Mouse (Mus musculus) neural tube, embryonic 14.5 days (tissue): ENCODE measurements around the gene Pfkp. TPM values are rescaled to one million over a fixed set of nuclear protein-coding genes. Genes with fewer than 3 reads are reported as not detected.
A peak's percentile ranks its signal among the peaks of the same experiment; 100 is the strongest.

ENCODE experiments used
- ATAC-seq: fragments of 200-750 bp; cut with Nextera tagmentation; 2 replicates; pipeline ENCODE4 v1.8.0; 2017; ENCODE audit warnings: low read depth, mild to moderate bottlenecking, moderate TSS enrichment, moderate library complexity
- H3K27ac ChIP-seq: fragments of 300-500 bp; sonication (generic); 2 replicates; pipeline ENCODE4 v1.5.1; 2014; ENCODE audit warnings: low read depth, mild to moderate bottlenecking, control low read depth, low read length, moderate library complexity, mixed read lengths
- H3K27me3 ChIP-seq: fragments of 300-500 bp; sonication (generic); 2 replicates; pipeline ENCODE4 v1.6.1; 2014; ENCODE audit warnings: low read length; ENCODE audit not compliant: control insufficient read depth, insufficient read depth
- H3K36me3 ChIP-seq: fragments of 300-500 bp; sonication (generic); 2 replicates; pipeline ENCODE4 v1.6.1; 2014; ENCODE audit warnings: low read length, mixed read lengths; ENCODE audit not compliant: control insufficient read depth, insufficient read depth
- H3K4me1 ChIP-seq: fragments of 300-500 bp; sonication (generic); 2 replicates; pipeline ENCODE4 v1.6.1; 2014; ENCODE audit warnings: low read length; ENCODE audit not compliant: control insufficient read depth, insufficient read depth
- H3K4me2 ChIP-seq: fragments of 300-500 bp; sonication (generic); 2 replicates; pipeline ENCODE4 v1.6.1; 2014; ENCODE audit warnings: mild to moderate bottlenecking, low read depth, low read length, control low read depth
- H3K4me3 ChIP-seq: fragments of 300-500 bp; sonication (generic); 2 replicates; pipeline ENCODE4 v1.5.1; 2014; ENCODE audit warnings: low read depth, low read length, control low read depth, mixed read lengths
- H3K9ac ChIP-seq: fragments of 300-500 bp; sonication (generic); replicated peaks from 2 replicates; pipeline ENCODE4 v1.6.1; 2014; ENCODE audit warnings: low read depth, mild to moderate bottlenecking, control low read depth, low read length, mixed read lengths
- H3K9me3 ChIP-seq: fragments of 300-500 bp; sonication (generic); 2 replicates; pipeline ENCODE4 v1.6.1; 2016; ENCODE audit warnings: low read length; ENCODE audit not compliant: control insufficient read depth
- WGBS: fragments of 180-500 bp; shearing (Covaris S2); extraction: QIAGEN DNeasy Blood & Tissue Kit; methylation state at CpG from one replicate; pipeline ENCODE4 v1.1.7; 2014; 5-methylcytosine and 5-hydroxymethylcytosine counted together
- polyA plus RNA-seq: library from polyadenylated mRNA; unstranded; fragments of >200 nt; fragmentation: Nextera tagmentation; extraction: Ambion mirVana; gene quantifications from 2 replicates; pipeline ENCODE4 v1.2.1, GENCODE M21; 2014

The Pfkp gene
- polyA plus RNA-seq, 1 experiment from 2014 or later: 537 TPM

GRCm38 (mm10) chr13:6562409-6562808 is 86.2 kb downstream of the Pfkp start:
- WGBS: 94% methylated on average over 2 of the region's 2 CpGs
- no peak overlapping the region for H3K27ac ChIP-seq
- no peak overlapping the region for H3K4me2 ChIP-seq
- H3K9me3 ChIP-seq: no peaks in the 10 kb centered on the region
- no peak for ATAC-seq
- H3K27me3 ChIP-seq: no peaks in the 10 kb centered on the region
- peaks cover 50% of the 10 kb centered on the region for H3K36me3 ChIP-seq
- no peak overlapping the region for H3K9ac ChIP-seq
- no peak overlapping the region for H3K4me3 ChIP-seq
- no peaks in the 10 kb centered on the region for H3K4me1 ChIP-seq

- no peak overlapping the region for H3K4me3 ChIP-seq
- no peaks in the 10 kb centered on the region for H3K4me1 ChIP-seq
- no peaks in the 10 kb centered on the region for H3K9me3 ChIP-seq
- H3K27ac ChIP-seq: no peak overlapping the region
- H3K4me2 ChIP-seq: no peak overlapping the region
- peaks cover 51% of the 10 kb centered on the region for H3K36me3 ChIP-seq
- WGBS: 67% methylated on average over 7 of the region's 7 CpGs
- H3K27me3 ChIP-seq: no peaks in the 10 kb centered on the region
- ATAC-seq: peak; percentile 79; the same call in 1 of the 2 replicates
- H3K9ac ChIP-seq: no peak overlapping the region
Observed at GRCm38 (mm10) chr13:6557771-6558170, 90.8 kb downstream of the Pfkp start.

- H3K4me1 ChIP-seq: no peaks in the 10 kb centered on the region
- no peak overlapping the region for H3K9ac ChIP-seq
- no peak overlapping the region for H3K4me3 ChIP-seq
- peaks cover 56% of the 10 kb centered on the region for H3K36me3 ChIP-seq
- H3K27me3 ChIP-seq: no peaks in the 10 kb centered on the region
- H3K4me2 ChIP-seq: no peak overlapping the region
- no peak overlapping the region for H3K27ac ChIP-seq
- no peaks in the 10 kb centered on the region for H3K9me3 ChIP-seq
- no peak for ATAC-seq
- 96% methylated on average over 11 of the region's 11 CpGs for WGBS
Observed at GRCm38 (mm10) chr13:6555656-6556055, 92.9 kb downstream of the Pfkp start.

GRCm38 (mm10) chr13:6553708-6554107 is 94.9 kb downstream of the Pfkp start:
- H3K9me3 ChIP-seq: no peaks in the 10 kb centered on the region
- no peaks in the 10 kb centered on the region for H3K27me3 ChIP-seq
- ATAC-seq: no peak
- WGBS: 82% methylated on average over 2 of the region's 2 CpGs
- no peak overlapping the region for H3K9ac ChIP-seq
- no peak overlapping the region for H3K4me2 ChIP-seq
- H3K36me3 ChIP-seq: peaks cover 54% of the 10 kb centered on the region
- H3K4me3 ChIP-seq: no peak overlapping the region
- H3K27ac ChIP-seq: no peak overlapping the region
- 0 out of 2 replicates have a peak, but pooled peaks cover 3% of the 10 kb centered on the region for H3K4me1 ChIP-seq

- Histone ChIP-seq H3K4me2 (peak overlapping the region; percentile 15; the same call in 1 of the 2 replicates), H3K27ac (no peak overlapping the region), H3K27me3 (no peaks in the 10 kb centered on the region), H3K36me3 (no peaks in the 10 kb centered on the region), H3K4me3 (no peak overlapping the region), H3K9me3 (no peaks in the 10 kb centered on the region), H3K9ac (no peak overlapping the region), H3K4me1 (no peaks in the 10 kb centered on the region)
- peak; percentile 54; the same call in 1 of the 2 replicates for ATAC-seq
- 43% methylated on average over 6 of the region's 6 CpGs for WGBS
Observed at GRCm38 (mm10) chr13:6535287-6535932, 113.2 kb downstream of the Pfkp start.

GRCm38 (mm10) chr13:6532683-6533082 is 115.9 kb downstream of the Pfkp start:
- no peak overlapping the region for H3K9ac ChIP-seq
- WGBS: 97% methylated on average over 1 of the region's 1 CpGs
- H3K4me3 ChIP-seq: no peak overlapping the region
- no peaks in the 10 kb centered on the region for H3K4me1 ChIP-seq
- H3K9me3 ChIP-seq: no peaks in the 10 kb centered on the region
- no peak overlapping the region for H3K4me2 ChIP-seq
- no peaks in the 10 kb centered on the region for H3K27me3 ChIP-seq
- H3K36me3 ChIP-seq: no peaks in the 10 kb centered on the region
- H3K27ac ChIP-seq: no peak overlapping the region
- ATAC-seq: no peak

Other genes starting within 250 kb of the Pfkp start
- gene Pitrm1, start 100.6 kb downstream of the Pfkp start, polyA plus RNA-seq: 51.2 and 57.7 TPM in 2 replicates